Mouse (Mus musculus) E14TG2a.4 (cell line): ENCODE results near the gene Zfp334.

ENCODE experiments used
- H3K27me3 ChIP-seq: 2 replicates; pipeline ENCODE4 v1.6.1; 2014; ENCODE audit warnings: low read length, control low read depth; ENCODE audit not compliant: insufficient read depth
- H3K36me3 ChIP-seq: 2 replicates; pipeline ENCODE4 v1.6.1; 2014; ENCODE audit warnings: low read length, control low read depth; ENCODE audit not compliant: insufficient read depth
- H3K4me1 ChIP-seq: replicated peaks from 2 replicates; pipeline ENCODE4 v1.6.1; 2014; ENCODE audit warnings: low read depth, low read length, control low read depth
- H3K4me3 ChIP-seq: replicated peaks from 2 replicates; pipeline ENCODE4 v1.5.1; 2014; ENCODE audit warnings: mild to moderate bottlenecking, low read length
- H3K9me3 ChIP-seq: 2 replicates; pipeline ENCODE4 v1.6.1; 2014; ENCODE audit warnings: low read length, control low read depth
- CTCF ChIP-seq: conservative IDR thresholded peaks from 2 replicates; pipeline ENCODE4 v1.5.1; 2014; ENCODE audit warnings: low read length
- NANOG ChIP-seq: IDR thresholded peaks from 2 replicates; pipeline ENCODE4 v1.6.1; 2014; ENCODE audit warnings: borderline replicate concordance, low read length, mixed read lengths
- POU5F1 ChIP-seq: IDR thresholded peaks from 2 replicates; pipeline ENCODE4 v1.6.1; 2014; ENCODE audit warnings: low read length, borderline replicate concordance

Gene Zfp334

GRCm38 (mm10) chr2:165414321-165414720 is 26.3 kb upstream of the Zfp334 start:
- H3K36me3 ChIP-seq = no peaks in the 10 kb centered on the region

GRCm38 (mm10) chr2:165413884-165414283 is 25.8 kb upstream of the Zfp334 start:
- H3K27me3 ChIP-seq = peaks cover 24% of the 10 kb centered on the region
- H3K4me3 ChIP-seq = no peak overlapping the region
- no peaks in the 10 kb centered on the region for H3K36me3 ChIP-seq
- TF ChIP-seq NANOG (no peak), CTCF (no peak), POU5F1 (no peak)
- peaks cover 15% of the 10 kb centered on the region for H3K4me1 ChIP-seq
- H3K9me3 ChIP-seq = no peaks in the 10 kb centered on the region

More at GRCm38 (mm10) chr2:165414321-165414720, 26.3 kb upstream of the Zfp334 start:
- H3K4me1 ChIP-seq = peaks cover 15% of the 10 kb centered on the region
- H3K4me3 ChIP-seq = no peak overlapping the region
- TF ChIP-seq POU5F1 (no peak), CTCF (no peak), NANOG (no peak)
- no peaks in the 10 kb centered on the region for H3K9me3 ChIP-seq
- peaks cover 19% of the 10 kb centered on the region for H3K27me3 ChIP-seq

GRCm38 (mm10) chr2:165407700-165408301 is 19.7 kb upstream of the Zfp334 start:
- H3K9me3 ChIP-seq = no peaks in the 10 kb centered on the region
- H3K27me3 ChIP-seq = peaks cover 27% of the 10 kb centered on the region
- H3K4me3 ChIP-seq = no peak overlapping the region
- peaks cover 9% of the 10 kb centered on the region; the same call in 1 of the 2 replicates for H3K4me1 ChIP-seq
- TF ChIP-seq POU5F1 (no peak), CTCF (peak; percentile 86)
- H3K36me3 ChIP-seq = no peaks in the 10 kb centered on the region

GRCm38 (mm10) chr2:165405351-165405750 is 17.3 kb upstream of the Zfp334 start:
- peaks cover 27% of the 10 kb centered on the region for H3K4me1 ChIP-seq
- no peaks in the 10 kb centered on the region for H3K36me3 ChIP-seq
- peaks cover 19% of the 10 kb centered on the region for H3K27me3 ChIP-seq
- H3K9me3 ChIP-seq = no peaks in the 10 kb centered on the region
- H3K4me3 ChIP-seq = no peak overlapping the region
- TF ChIP-seq CTCF (no peak), NANOG (no peak), POU5F1 (no peak)

GRCm38 (mm10) chr2:165404951-165405350 is 16.9 kb upstream of the Zfp334 start:
- Histone ChIP-seq H3K4me3 (no peak overlapping the region), H3K36me3 (no peaks in the 10 kb centered on the region), H3K9me3 (no peaks in the 10 kb centered on the region), H3K27me3 (peaks cover 19% of the 10 kb centered on the region), H3K4me1 (peaks cover 31% of the 10 kb centered on the region)
- TF ChIP-seq POU5F1 (no peak), CTCF (no peak), NANOG (no peak)

GRCm38 (mm10) chr2:165398164-165398785 is 10.2 kb upstream of the Zfp334 start:
- Histone ChIP-seq H3K9me3 (peaks cover 4% of the 10 kb centered on the region; the same call in 1 of the 2 replicates), H3K4me1 (peaks cover 60% of the 10 kb centered on the region), H3K36me3 (no peaks in the 10 kb centered on the region), H3K27me3 (peaks cover 16% of the 10 kb centered on the region), H3K4me3 (peak overlapping the region; percentile 72)
- TF ChIP-seq CTCF (no peak), NANOG (no peak), POU5F1 (no peak)

- no peak for TF ChIP-seq CTCF
- TF ChIP-seq POU5F1 = no peak
- no peak for TF ChIP-seq NANOG
- Histone ChIP-seq H3K4me1 (peaks cover 60% of the 10 kb centered on the region), H3K4me3 (peak overlapping the region; percentile 72), H3K36me3 (no peaks in the 10 kb centered on the region), H3K9me3 (peaks cover 4% of the 10 kb centered on the region; the same call in 1 of the 2 replicates), H3K27me3 (peaks cover 16% of the 10 kb centered on the region)
These were observed 9.6 kb upstream of the Zfp334 start for GRCm38 (mm10) chr2:165397502-165398163.

GRCm38 (mm10) chr2:165396831-165397501 is 8.9 kb upstream of the Zfp334 start:
- Histone ChIP-seq H3K27me3 (peaks cover 16% of the 10 kb centered on the region), H3K4me1 (peaks cover 58% of the 10 kb centered on the region), H3K9me3 (peaks cover 4% of the 10 kb centered on the region; the same call in 1 of the 2 replicates), H3K4me3 (peak overlapping the region; percentile 72), H3K36me3 (no peaks in the 10 kb centered on the region)
- TF ChIP-seq NANOG (no peak), POU5F1 (no peak), CTCF (no peak)
